Mouse (Mus musculus) layer of hippocampus, postnatal 14 days (tissue): ENCODE data around the gene Scgb1b10. TPM values are rescaled to one million over a fixed set of nuclear protein-coding genes. Genes with fewer than 3 reads are reported as not detected.
"Not testable (repeated sequence)": the region's sequence is repeated elsewhere in the genome, so short reads cannot be mapped to it uniquely, and the experiment has no call there.

Source experiments
- DNase-seq, 2 experiments: peaks; one replicate each; pipeline ENCODE4 v3.0.0; 2021 to 2022; ENCODE audit warnings: low spot score in 2 of 2, mixed read lengths in 1 of 2
- long read RNA-seq, 2 experiments: library from polyadenylated mRNA; stranded (forward); transcript quantifications; one replicate each; pipeline ENCODE4 v2.0.0; 2021
- total RNA-seq, 2 experiments: library from RNA; stranded (reverse); gene quantifications; 2 replicates each; pipeline ENCODE4 v1.2.3; 2021

Gene Scgb1b10
- not detected for total RNA-seq
- long read RNA-seq, experiment 1 = 0 reads
- long read RNA-seq, experiment 2 = 0 reads

- DNase-seq = not testable (repeated sequence)
These were observed at the start of gene Scgb1b10 for GRCm38 (mm10) chr7:32100553-32100952. Scgb1b10 (plus strand) TSS chr7:32100853.

Other genes starting within 250 kb of the Scgb1b10 start
- gene Scgb2b11, start 110.3 kb downstream of the Scgb1b10 start, total RNA-seq = not detected
- not detected for gene Scgb1b11, start 122.0 kb downstream of the Scgb1b10 start, total RNA-seq
- not detected for gene Scgb2b12, start 226.4 kb downstream of the Scgb1b10 start, total RNA-seq
- not detected for gene Scgb1b12, start 233.3 kb downstream of the Scgb1b10 start, total RNA-seq